Mouse (Mus musculus): ENCODE results near the gene Nup107.

The Nup107 gene

GRCm38 (mm10) chr10:117803870-117804850 lies 11.7 kb upstream of the Nup107 start:
- DNase-seq (ENCODE audit: low spot score), result no peak

DNA sequence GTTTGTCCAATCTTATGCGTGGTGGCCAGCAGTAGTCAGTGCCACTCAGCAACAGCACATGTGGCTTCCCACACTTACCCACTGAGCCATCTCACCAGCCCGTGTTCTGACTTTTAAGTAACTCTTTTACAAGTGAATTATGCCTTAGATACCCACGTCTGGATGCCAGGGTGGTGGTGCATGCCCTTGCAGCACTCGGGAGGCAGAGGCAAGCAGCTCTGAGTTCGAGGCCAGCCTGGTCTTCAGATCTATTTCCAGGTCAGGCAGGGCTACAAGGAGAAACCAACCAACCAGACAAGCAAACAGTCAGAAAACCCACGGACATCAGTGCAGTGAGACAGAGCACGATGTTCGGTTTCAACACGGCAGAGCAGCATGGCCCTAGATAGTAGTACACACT lies 9.4 kb upstream of the Nup107 start:
- DNase-seq (ENCODE audit: low spot score), result no peak

DNA sequence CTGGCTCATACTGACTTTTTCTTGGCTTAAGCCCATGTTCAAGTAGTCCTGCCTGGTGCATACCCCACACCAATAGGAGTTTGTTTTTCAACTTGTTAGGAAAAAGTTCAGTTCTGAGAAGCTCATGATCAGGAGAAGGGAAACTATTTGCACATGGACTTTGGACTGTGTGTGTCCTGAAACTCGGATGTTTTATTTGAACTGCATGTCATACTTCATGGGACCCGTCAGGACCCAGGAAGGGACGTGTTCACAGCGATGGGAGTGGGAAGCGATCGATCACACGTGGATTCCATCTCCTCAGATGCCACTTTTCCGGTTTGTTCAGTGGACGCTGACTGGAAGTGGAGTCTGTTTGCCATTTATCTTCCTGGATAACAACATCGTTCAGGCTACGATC lies 7.3 kb upstream of the Nup107 start:
- no peak for DNase-seq (ENCODE audit: low spot score)

DNA sequence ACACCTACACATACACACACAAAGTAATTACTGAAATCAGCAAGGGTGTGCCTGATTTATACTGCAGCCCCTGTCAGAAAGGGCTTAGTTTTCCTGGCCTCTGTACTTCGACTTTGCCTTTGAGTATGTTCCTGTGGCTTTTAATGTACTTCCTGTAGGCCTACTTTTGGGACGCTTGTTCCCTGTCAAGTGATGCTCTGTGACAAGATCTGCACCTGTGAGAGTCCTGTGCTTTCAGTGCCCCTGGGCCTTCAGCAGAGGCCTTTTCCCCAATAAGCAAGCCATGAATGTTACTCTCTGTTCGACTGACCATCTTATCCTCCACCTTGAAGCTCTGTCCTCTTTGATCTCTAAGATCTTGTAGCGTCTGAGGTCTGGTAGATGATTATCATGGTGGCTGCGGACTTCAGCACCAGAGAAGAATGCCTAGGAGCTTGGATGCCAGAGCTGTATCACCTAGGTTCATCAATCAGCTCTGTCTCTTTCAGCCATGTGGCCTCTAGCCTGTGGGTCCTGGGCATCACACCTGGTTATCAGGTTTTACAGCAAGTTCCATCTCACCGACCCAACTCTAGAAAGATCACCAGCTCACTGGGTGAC lies 6.0 kb upstream of the Nup107 start:
- no peak for DNase-seq (ENCODE audit: low spot score)

DNA sequence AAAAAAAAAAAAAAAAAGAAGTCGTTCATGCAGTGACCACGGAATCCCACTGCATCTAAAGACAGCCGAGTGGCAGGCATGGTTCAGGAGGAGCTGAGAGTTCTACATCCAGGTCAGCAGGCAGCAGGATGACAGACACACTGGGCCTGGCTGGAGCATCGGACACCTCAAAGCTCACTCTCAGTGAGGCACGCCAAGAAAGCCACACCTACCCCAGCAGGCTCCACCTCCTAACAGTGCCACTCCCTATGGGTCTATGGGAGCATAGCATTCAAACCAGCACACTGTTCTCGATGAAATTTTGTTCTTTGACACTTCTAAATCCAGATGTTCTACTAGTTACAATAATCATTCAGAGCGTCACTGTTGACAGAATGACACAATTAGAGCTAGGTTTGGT lies 5.2 kb upstream of the Nup107 start:
- no peak for DNase-seq (ENCODE audit: low spot score)

DNA sequence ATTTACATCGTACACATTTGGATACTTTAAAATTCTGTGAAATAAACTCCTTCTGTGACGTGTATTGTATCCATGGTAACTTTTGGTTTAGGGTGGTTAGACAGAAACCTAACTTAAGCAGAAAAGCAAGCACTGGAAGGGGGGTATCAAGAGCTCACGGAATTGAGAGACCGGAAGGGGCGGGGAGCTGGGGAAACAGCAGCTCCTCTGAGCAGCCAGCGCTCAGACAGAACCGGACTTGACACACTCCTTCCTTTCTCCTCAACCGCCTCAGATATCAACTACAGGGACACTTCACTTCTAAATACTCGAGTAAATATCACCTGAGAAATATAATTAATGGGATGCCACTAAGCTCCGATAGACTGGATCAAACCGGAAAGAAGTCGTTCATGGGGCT lies 4.6 kb upstream of the Nup107 start:
- DNase-seq (ENCODE audit: low spot score), result no peak

- DNase-seq (ENCODE audit: low spot score), result no peak
Measured at GRCm38 (mm10) chr10:117796181-117796580, 3.7 kb upstream of the Nup107 start.

DNA sequence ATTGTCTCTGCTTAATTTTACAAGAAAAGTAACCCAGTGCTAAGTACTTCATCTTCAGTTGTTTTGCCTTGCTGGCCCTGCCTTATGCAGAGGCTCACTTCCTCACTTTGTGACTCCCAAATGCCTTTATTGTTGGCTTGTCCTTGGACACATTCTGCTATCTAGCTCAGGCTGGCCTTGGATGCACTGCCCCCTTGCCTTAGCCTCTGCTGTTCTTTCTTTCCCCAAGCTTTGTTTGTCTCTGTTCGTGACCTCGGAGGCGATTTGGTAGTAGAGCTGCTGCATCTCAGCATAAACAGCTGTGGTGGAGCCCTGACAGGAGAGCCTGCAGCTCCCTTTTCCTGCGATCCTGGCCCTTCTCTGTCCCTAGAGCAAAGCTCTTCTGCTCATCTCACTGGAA lies 2.7 kb upstream of the Nup107 start:
- no peak for DNase-seq (ENCODE audit: low spot score)

GRCm38 (mm10) chr10:117793436-117794030 lies 1.0 kb upstream of the Nup107 start:
- no peak for DNase-seq (ENCODE audit: low spot score)

DNA sequence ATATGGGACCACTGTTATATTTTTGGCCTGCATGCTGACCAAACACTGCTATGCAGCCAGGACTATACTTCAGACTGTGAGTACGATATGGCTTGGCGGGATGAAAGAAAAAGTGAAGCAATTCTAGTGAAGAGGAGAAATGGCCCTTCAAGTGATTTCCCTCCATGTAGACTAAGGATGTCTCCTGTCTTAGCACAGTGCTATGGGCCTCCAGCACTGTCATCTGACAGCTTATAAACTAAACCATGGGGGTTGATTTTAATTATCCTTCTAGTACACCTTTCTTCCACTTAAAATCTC lies 1.4 kb downstream of the Nup107 start:
- no peak for DNase-seq (ENCODE audit: low spot score)

- DNase-seq (ENCODE audit: low spot score), result no peak
Measured at GRCm38 (mm10) chr10:117790421-117791170, 1.9 kb downstream of the Nup107 start.

GRCm38 (mm10) chr10:117790011-117790410 lies 2.5 kb downstream of the Nup107 start:
- DNase-seq (ENCODE audit: low spot score), result no peak

DNA sequence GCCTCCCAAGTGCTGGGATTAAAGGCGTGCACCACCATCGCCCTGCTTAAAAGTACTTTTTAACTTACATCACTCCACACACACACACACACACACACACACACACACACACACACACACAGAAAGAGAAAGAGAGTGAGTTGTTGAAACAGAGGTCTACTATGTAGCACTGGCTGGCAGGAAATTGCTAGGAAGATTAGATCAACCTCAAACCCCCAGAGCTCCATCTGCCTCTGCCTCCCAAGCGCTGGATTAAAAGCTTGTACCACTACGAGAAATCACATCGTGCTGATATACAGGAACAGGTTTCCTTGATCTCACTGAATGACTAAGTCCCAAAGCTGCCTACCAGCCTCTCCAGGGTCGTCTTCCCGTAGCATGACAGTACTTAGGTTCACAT lies 7.9 kb downstream of the Nup107 start:
- DNase-seq (ENCODE audit: low spot score), result no peak

GRCm38 (mm10) chr10:117783786-117784420 lies 8.6 kb downstream of the Nup107 start:
- no peak for DNase-seq (ENCODE audit: low spot score)

GRCm38 (mm10) chr10:117782491-117783260 lies 9.8 kb downstream of the Nup107 start:
- DNase-seq (ENCODE audit: low spot score), result no peak

DNA sequence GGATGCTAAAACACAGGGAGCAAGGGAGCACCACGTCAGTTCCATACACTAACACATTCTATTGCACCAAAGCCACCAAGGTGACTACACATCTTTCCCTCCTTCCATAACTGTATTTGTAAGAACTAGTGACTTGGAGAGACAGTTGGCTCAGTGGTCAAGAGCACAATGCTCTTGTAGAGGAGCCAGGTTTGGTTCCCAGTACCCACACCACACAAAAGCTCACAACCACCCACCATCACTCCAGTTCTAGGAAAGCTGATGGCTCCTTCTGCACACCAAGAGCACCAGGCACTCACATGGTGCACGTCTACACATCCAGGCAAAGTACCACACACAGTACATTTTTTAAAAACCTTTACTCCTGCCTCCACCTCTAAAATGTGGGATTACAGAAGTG lies 10.4 kb downstream of the Nup107 start:
- DNase-seq (ENCODE audit: low spot score), result no peak

DNA sequence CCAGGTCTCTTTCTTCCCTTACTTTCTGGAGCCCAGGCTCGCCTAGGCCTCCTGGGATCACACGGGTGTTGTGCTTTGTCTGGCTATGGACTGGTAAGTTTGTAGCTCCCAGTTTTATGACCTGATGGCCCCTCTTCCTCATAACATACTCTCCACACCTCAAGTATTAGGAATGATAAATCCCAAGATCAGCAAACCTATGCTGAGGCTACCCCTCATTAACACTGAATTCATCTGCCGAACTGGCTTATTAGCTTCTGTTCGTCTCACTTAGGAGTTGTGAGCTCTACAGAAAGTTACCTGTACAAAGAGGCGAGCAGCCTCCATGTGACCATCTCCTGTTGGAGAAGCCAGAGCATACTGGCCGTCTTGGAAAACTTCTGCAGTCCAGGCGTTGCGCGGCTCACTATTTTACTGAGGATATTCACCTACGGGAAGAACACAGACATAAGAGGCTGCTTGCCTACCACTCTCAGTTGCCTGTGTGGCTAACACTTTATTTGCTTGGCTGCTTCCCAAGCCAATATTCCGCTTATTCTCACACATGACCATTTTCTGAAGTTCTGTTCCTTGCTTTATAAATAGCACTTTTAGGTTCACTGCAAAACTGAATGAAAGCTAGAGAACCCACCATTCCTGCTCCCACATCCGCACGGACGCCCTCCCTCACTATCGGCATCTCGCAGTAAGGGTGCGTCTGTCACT lies 11.3 kb downstream of the Nup107 start:
- no peak for DNase-seq (ENCODE audit: low spot score)

DNA sequence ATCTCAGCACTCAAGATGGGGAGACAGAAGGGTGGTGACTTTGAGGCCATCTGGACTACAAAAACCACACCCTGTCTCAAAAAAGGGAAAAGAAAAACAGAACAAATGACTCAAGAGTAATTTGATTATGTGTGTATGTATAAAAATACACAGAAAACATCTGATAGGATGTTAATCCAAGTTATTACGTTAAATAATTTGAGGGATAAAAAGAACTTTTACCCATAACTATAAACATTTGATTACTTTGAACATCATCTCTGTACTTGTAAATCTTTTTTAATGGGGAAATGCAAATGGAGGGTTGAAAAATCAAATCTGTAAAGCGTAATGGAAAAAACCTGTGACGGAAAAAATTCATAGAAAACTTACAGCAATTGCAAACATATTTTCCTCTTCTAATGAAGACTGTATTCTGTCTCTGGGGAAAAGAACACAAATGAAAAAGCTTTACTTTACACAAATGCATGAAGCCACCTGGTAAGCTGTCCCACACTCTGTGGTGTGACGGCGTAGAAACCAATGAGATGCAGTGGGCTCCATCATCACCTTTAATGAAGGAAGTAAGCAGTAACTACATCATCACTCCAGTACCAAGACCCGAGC lies 12.1 kb downstream of the Nup107 start:
- DNase-seq (ENCODE audit: low spot score), result no peak

- no peak for DNase-seq (ENCODE audit: low spot score)
Measured at GRCm38 (mm10) chr10:117779581-117780305, 12.8 kb downstream of the Nup107 start.

DNA sequence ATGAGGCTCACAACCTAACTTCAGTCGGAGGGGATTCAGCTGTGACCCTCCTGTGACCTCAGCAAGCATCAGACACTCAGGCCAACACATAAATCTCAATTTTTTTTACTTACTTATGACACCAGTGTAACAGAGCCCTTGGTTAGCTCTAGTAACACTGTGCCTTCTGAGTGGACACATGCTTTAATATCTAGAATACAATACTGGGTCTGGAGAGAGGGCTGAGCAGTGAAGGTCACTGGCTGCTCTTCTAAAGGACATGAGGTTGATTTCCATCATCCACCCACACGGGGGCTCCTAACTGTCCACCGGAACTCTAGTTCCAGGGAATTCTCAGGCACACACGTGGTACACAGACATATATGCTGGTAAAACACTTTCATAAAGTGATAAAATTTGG lies 13.6 kb downstream of the Nup107 start:
- no peak for DNase-seq (ENCODE audit: low spot score)

Measured in ovary, postnatal 10 days (tissue).